ENCODE assay signal across 8 mouse cellular contexts in the genomic region with DNA sequence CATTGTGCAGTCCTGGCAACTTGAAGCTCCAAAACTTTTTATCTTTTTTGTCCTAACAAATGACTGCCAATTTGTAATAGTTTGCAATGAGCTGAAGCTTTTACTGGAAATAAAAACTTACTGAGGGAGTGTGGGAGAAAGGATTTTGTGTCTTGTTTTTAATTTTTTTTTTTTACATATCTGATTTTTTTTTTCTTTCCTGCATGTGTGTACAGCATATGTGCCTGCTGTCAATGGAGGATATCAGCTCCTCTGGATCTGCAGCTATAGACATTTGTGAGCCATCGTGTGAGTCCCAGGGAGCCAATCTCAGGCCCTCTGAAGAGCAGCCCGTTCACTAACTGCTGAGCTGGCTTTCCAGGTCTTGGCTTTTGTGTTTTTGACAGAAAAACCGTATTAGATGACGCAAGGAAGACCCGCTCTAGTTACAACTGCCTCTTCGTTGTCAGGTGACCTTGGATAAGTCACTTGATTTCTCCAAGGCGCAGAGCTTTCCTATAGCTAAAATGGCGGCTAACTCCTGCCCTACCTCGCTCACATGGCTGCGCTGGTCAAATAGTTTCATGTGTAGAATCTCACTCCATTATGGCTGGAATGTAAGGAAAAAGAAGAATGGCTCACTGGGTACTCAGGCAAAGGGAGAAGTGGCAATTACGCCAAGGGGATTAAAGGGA. TPM values are rescaled to one million over a fixed set of nuclear protein-coding genes. Genes with fewer than 3 reads are reported as not detected.
DNase-seq lines count a peak whose midpoint lies in the region; ATAC-seq and TF ChIP-seq lines count a peak whose summit lies in the region.

No protein-coding gene starts in this region.

- H3K4me2 ChIP-seq in kidney, embryonic 16.5 days (replicated peaks; ENCODE audit: low read depth, low read length), result peak overlapping the region; percentile 65
- H3K4me2 ChIP-seq in hindbrain, embryonic 14.5 days (replicated peaks), result peak overlapping the region; percentile 87
- peak overlapping the region; percentile 58 for H3K4me2 ChIP-seq in midbrain, postnatal 0 days (ENCODE audit: low read depth, low read length, poor library complexity, severe bottlenecking)

- no peak for DNase-seq in kidney, postnatal 25 days
- peak; percentile 85 for DNase-seq in ZHBTc4 (ENCODE audit: low read depth, low spot score)
- DNase-seq in hindbrain, embryonic 14.5 days (ENCODE audit: low spot score), result no peak
- DNase-seq in midbrain, postnatal 0 days (ENCODE audit: low spot score), result no peak
- no peak for DNase-seq in embryo, embryonic 10 days (ENCODE audit: low spot score)
- DNase-seq in Muller cell, postnatal 12 days (ENCODE audit: inconsistent ontology term), result no peak
- no peak for DNase-seq in left cerebral cortex, adult 8-10 months (ENCODE audit: low spot score in 2 of 2)

- no peak for TF ChIP-seq CTCF in midbrain, postnatal 0 days (IDR thresholded peaks at IDR 0.05)

- 87% methylated on average over 11 of the region's 11 CpGs for WGBS in kidney, embryonic 16.5 days
- 88% methylated on average over 11 of the region's 11 CpGs for WGBS in hindbrain, embryonic 14.5 days
- 85% methylated on average over 11 of the region's 11 CpGs for WGBS in midbrain, postnatal 0 days

- no peaks in the 10 kb centered on the region for H3K36me3 ChIP-seq in kidney, embryonic 16.5 days (ENCODE audit: insufficient read depth, low read length)
- H3K36me3 ChIP-seq in hindbrain, embryonic 14.5 days (replicated peaks; ENCODE audit: control insufficient read depth, insufficient read depth), result no peaks in the 10 kb centered on the region
- no peaks in the 10 kb centered on the region for H3K36me3 ChIP-seq in midbrain, postnatal 0 days (ENCODE audit: insufficient read depth, low read length)

- H3K9ac ChIP-seq in kidney, embryonic 16.5 days (replicated peaks; ENCODE audit: low read length), result peak overlapping the region; percentile 94
- H3K9ac ChIP-seq in hindbrain, embryonic 14.5 days, result peak overlapping the region; percentile 79
- H3K9ac ChIP-seq in midbrain, postnatal 0 days (replicated peaks; ENCODE audit: low read length, poor library complexity, severe bottlenecking), result peak overlapping the region; percentile 81

- no peaks in the 10 kb centered on the region for H3K9me3 ChIP-seq in kidney, embryonic 16.5 days (ENCODE audit: low read length)
- no peaks in the 10 kb centered on the region for H3K9me3 ChIP-seq in hindbrain, embryonic 14.5 days (ENCODE audit: control insufficient read depth, low read length)
- no peaks in the 10 kb centered on the region for H3K9me3 ChIP-seq in midbrain, postnatal 0 days (ENCODE audit: low read length)

- H3K27me3 ChIP-seq in kidney, embryonic 16.5 days (ENCODE audit: insufficient read depth, low read length), result no peaks in the 10 kb centered on the region
- H3K27me3 ChIP-seq in hindbrain, embryonic 14.5 days (ENCODE audit: control insufficient read depth, insufficient read depth, low read length), result peaks cover 34% of the 10 kb centered on the region
- H3K27me3 ChIP-seq in midbrain, postnatal 0 days (ENCODE audit: insufficient read depth, low read length), result peaks cover 13% of the 10 kb centered on the region; the same call in 1 of the 2 replicates

- no peak for ATAC-seq in kidney, embryonic 16.5 days (ENCODE audit: low FRiP score, low TSS enrichment)
- no peak for ATAC-seq in hindbrain, embryonic 14.5 days (ENCODE audit: low FRiP score)
- ATAC-seq in midbrain, postnatal 0 days (ENCODE audit: low FRiP score), result no peak

- peaks cover 33% of the 10 kb centered on the region for H3K4me1 ChIP-seq in kidney, embryonic 16.5 days (ENCODE audit: insufficient read depth, low read length)
- H3K4me1 ChIP-seq in hindbrain, embryonic 14.5 days (replicated peaks; ENCODE audit: control insufficient read depth, insufficient read depth, low read length), result peaks cover 29% of the 10 kb centered on the region
- peaks cover 5% of the 10 kb centered on the region for H3K4me1 ChIP-seq in midbrain, postnatal 0 days (ENCODE audit: insufficient read depth, low read length)

- peak overlapping the region; percentile 74 for H3K4me3 ChIP-seq in kidney, embryonic 16.5 days (ENCODE audit: low read length)
- H3K4me3 ChIP-seq in hindbrain, embryonic 14.5 days (replicated peaks; ENCODE audit: low read length), result peak overlapping the region; percentile 51
- peak overlapping the region; percentile 60 for H3K4me3 ChIP-seq in midbrain, postnatal 0 days (ENCODE audit: low read depth, low read length)

- peak overlapping the region; percentile 95; the same call in 1 of the 2 replicates for H3K27ac ChIP-seq in kidney, embryonic 16.5 days (ENCODE audit: low read length)
- peak overlapping the region; percentile 92 for H3K27ac ChIP-seq in hindbrain, embryonic 14.5 days
- peak overlapping the region; percentile 88 for H3K27ac ChIP-seq in midbrain, postnatal 0 days (ENCODE audit: low read depth, low read length)

RNA-seq across cellular contexts. Expression of a gene that starts 1.6 kb away (rescaled TPM):
- 5.5 and 6.6 TPM in 2 replicates for polyA plus RNA-seq in kidney, embryonic 16.5 days (2015; fragmentation: Nextera tagmentation; extraction: Ambion mirVana)
- 5.3 and 5.6 TPM in 2 replicates for polyA plus RNA-seq in hindbrain, embryonic 14.5 days (2014; fragmentation: Nextera tagmentation; extraction: Ambion mirVana)
- 15.5 and 19.1 TPM in 2 replicates for total RNA-seq in midbrain, postnatal 0 days (2014; rRNA removed)
- polyA plus RNA-seq in midbrain, postnatal 0 days (2015; fragmentation: Nextera tagmentation; extraction: Ambion mirVana), result 3.2 and 4.5 TPM in 2 replicates
- total RNA-seq in left cerebral cortex, adult 8-10 months (2022), result 10 to 100 TPM; 34.4 to 38.5 (median 35.6) TPM

RNA-seq across cellular contexts. Expression of a gene that starts 12.9 kb away (rescaled TPM):
- polyA plus RNA-seq in kidney, embryonic 16.5 days (2015; fragmentation: Nextera tagmentation; extraction: Ambion mirVana), result 28.7 and 29.9 TPM in 2 replicates
- polyA plus RNA-seq in hindbrain, embryonic 14.5 days (2014; fragmentation: Nextera tagmentation; extraction: Ambion mirVana), result 8.3 and 10.6 TPM in 2 replicates
- 21.8 and 22.9 TPM in 2 replicates for total RNA-seq in midbrain, postnatal 0 days (2014; rRNA removed)
- 17.5 and 21.8 TPM in 2 replicates for polyA plus RNA-seq in midbrain, postnatal 0 days (2015; fragmentation: Nextera tagmentation; extraction: Ambion mirVana)
- 10 to 100 TPM; 82.6 to 93.2 (median 88.7) TPM for total RNA-seq in left cerebral cortex, adult 8-10 months (2022)

RNA-seq across cellular contexts. Expression of a gene that starts 12.9 kb away (rescaled TPM):
- polyA plus RNA-seq in kidney, embryonic 16.5 days (2015; fragmentation: Nextera tagmentation; extraction: Ambion mirVana), result 8.2 and 8.7 TPM in 2 replicates
- polyA plus RNA-seq in hindbrain, embryonic 14.5 days (2014; fragmentation: Nextera tagmentation; extraction: Ambion mirVana), result 1.7 and 1.9 TPM in 2 replicates
- total RNA-seq in midbrain, postnatal 0 days (2014; rRNA removed), result 9.4 and 9.7 TPM in 2 replicates
- 4.7 and 4.9 TPM in 2 replicates for polyA plus RNA-seq in midbrain, postnatal 0 days (2015; fragmentation: Nextera tagmentation; extraction: Ambion mirVana)
- 10 to 100 TPM; 17.5 to 20.3 (median 18.0) TPM for total RNA-seq in left cerebral cortex, adult 8-10 months (2022)

RNA-seq across cellular contexts. Expression of a gene that starts 17.8 kb away (rescaled TPM):
- polyA plus RNA-seq in kidney, embryonic 16.5 days (2015; fragmentation: Nextera tagmentation; extraction: Ambion mirVana), result 11.3 and 11.8 TPM in 2 replicates
- polyA plus RNA-seq in hindbrain, embryonic 14.5 days (2014; fragmentation: Nextera tagmentation; extraction: Ambion mirVana), result 20.9 and 24.2 TPM in 2 replicates
- 46.3 and 57.8 TPM in 2 replicates for total RNA-seq in midbrain, postnatal 0 days (2014; rRNA removed)
- 38.0 and 40.5 TPM in 2 replicates for polyA plus RNA-seq in midbrain, postnatal 0 days (2015; fragmentation: Nextera tagmentation; extraction: Ambion mirVana)
- total RNA-seq in left cerebral cortex, adult 8-10 months (2022), result 10 to 100 TPM; 13.4 to 18.1 (median 16.5) TPM

RNA-seq across cellular contexts. Expression of a gene that starts 56.5 kb away (rescaled TPM):
- polyA plus RNA-seq in kidney, embryonic 16.5 days (2015; fragmentation: Nextera tagmentation; extraction: Ambion mirVana), result 2.4 and 3.4 TPM in 2 replicates
- 6.1 and 8.0 TPM in 2 replicates for polyA plus RNA-seq in hindbrain, embryonic 14.5 days (2014; fragmentation: Nextera tagmentation; extraction: Ambion mirVana)
- total RNA-seq in midbrain, postnatal 0 days (2014; rRNA removed), result 12.0 and 14.3 TPM in 2 replicates
- 7.3 and 9.5 TPM in 2 replicates for polyA plus RNA-seq in midbrain, postnatal 0 days (2015; fragmentation: Nextera tagmentation; extraction: Ambion mirVana)
- 100 to 1,000 TPM in 3 of 4 experiments, 10 to 100 TPM in 1; 81.7 to 115 (median 108) TPM for total RNA-seq in left cerebral cortex, adult 8-10 months (2022)
